Mouse (Mus musculus) olfactory bulb, adult 2 months (tissue): Measurements from ENCODE around the gene Prdm16.

Experiments
- CTCF ChIP-seq: fragments of 200-500 bp; IDR thresholded peaks from 2 replicates; pipeline ENCODE4 v1.5.1; 2012; ENCODE audit warnings: low read depth, mild to moderate bottlenecking, low read length, moderate library complexity; ENCODE audit not compliant: insufficient read depth
- POLR2A ChIP-seq: fragments of 200-500 bp; IDR thresholded peaks from 2 replicates; pipeline ENCODE4 v1.6.1; 2012; ENCODE audit warnings: mild to moderate bottlenecking, low read depth, low read length, moderate library complexity; ENCODE audit not compliant: insufficient read depth

GRCm38 (mm10) chr4:154309131-154309530 lies 327.5 kb downstream of the Prdm16 start:
- TF ChIP-seq CTCF (no peak), POLR2A (no peak)
